Mouse (Mus musculus) forebrain, embryonic 10.5 days (tissue): Measurements from ENCODE around the gene Sh3rf3. TPM values are rescaled to one million over a fixed set of nuclear protein-coding genes. Genes with fewer than 3 reads are reported as not detected.
A peak's percentile ranks its signal among the peaks of the same experiment; 100 is the strongest.

Experiments used
- DNase-seq: peaks from one replicate; pipeline ENCODE4 v3.0.0-alpha.2; 2017; ENCODE audit warnings: low spot score; ENCODE audit errors: extremely low spot score
- H3K27ac ChIP-seq: fragments of 300-500 bp; sonication (generic); 2 replicates; pipeline ENCODE4 v1.5.1; 2016; ENCODE audit warnings: mild to moderate bottlenecking
- H3K27me3 ChIP-seq: fragments of 300-500 bp; sonication (generic); 2 replicates; pipeline ENCODE4 v1.6.1; 2016; ENCODE audit warnings: mild to moderate bottlenecking; ENCODE audit not compliant: poor library complexity, severe bottlenecking
- H3K36me3 ChIP-seq: fragments of 300-500 bp; sonication (generic); replicated peaks from 2 replicates; pipeline ENCODE4 v1.6.1; 2016; ENCODE audit warnings: mild to moderate bottlenecking, moderate library complexity
- H3K4me1 ChIP-seq: fragments of 300-500 bp; sonication (generic); 2 replicates; pipeline ENCODE4 v1.6.1; 2016
- H3K4me3 ChIP-seq: fragments of 300-500 bp; sonication (generic); 2 replicates; pipeline ENCODE4 v1.5.1; 2016; ENCODE audit warnings: mild to moderate bottlenecking, moderate library complexity
- H3K9me3 ChIP-seq: fragments of 300-500 bp; sonication (generic); 2 replicates; pipeline ENCODE4 v1.6.1; 2016; ENCODE audit warnings: mild to moderate bottlenecking, moderate library complexity
- WGBS: fragments of 180-500 bp; shearing (Covaris S2); methylation state at CpG from one replicate; pipeline ENCODE4 v1.1.7; 2016; 5-methylcytosine and 5-hydroxymethylcytosine counted together
- polyA plus RNA-seq: library from polyadenylated mRNA; unstranded; fragments of >200 nt; fragmentation: Nextera tagmentation; extraction: Ambion mirVana; gene quantifications from 2 replicates; pipeline ENCODE4 v1.2.1, GENCODE M21; 2016

The Sh3rf3 gene
- polyA plus RNA-seq = 0.36 and 0.48 TPM in 2 replicates

GRCm38 (mm10) chr10:58813081-58813800 is at the start of gene Sh3rf3:
Gene Sh3rf3 (plus strand): TSS chr10:58813359.
- under 1% methylated on average over 75 of the region's 79 CpGs for WGBS
- peak; percentile 35 for DNase-seq
- Histone ChIP-seq H3K27ac (peak within 1 kb of the TSS; percentile 75), H3K4me1 (peaks cover 25% of the 10 kb centered on the region), H3K4me3 (peak within 1 kb of the TSS; percentile 73), H3K9me3 (no peaks in the 10 kb centered on the region), H3K27me3 (peaks cover 70% of the 10 kb centered on the region), H3K36me3 (no peaks in the 10 kb centered on the region)

- Histone ChIP-seq H3K36me3 (no peaks in the 10 kb centered on the region), H3K9me3 (no peaks in the 10 kb centered on the region), H3K27ac (no peak overlapping the region), H3K4me1 (no peaks in the 10 kb centered on the region), H3K4me3 (no peak overlapping the region), H3K27me3 (no peaks in the 10 kb centered on the region)
- DNase-seq = no peak
- WGBS = 92% methylated on average over 8 of the region's 8 CpGs
Measured at GRCm38 (mm10) chr10:58788486-58789274, 24.5 kb upstream of the Sh3rf3 start.

- Histone ChIP-seq H3K9me3 (no peaks in the 10 kb centered on the region), H3K27me3 (no peaks in the 10 kb centered on the region), H3K4me3 (no peak overlapping the region), H3K4me1 (peaks cover 14% of the 10 kb centered on the region), H3K27ac (no peak overlapping the region), H3K36me3 (no peaks in the 10 kb centered on the region)
- WGBS = 91% methylated on average over 8 of the region's 8 CpGs
- no peak for DNase-seq
Measured at GRCm38 (mm10) chr10:58797555-58797954, 15.6 kb upstream of the Sh3rf3 start.

GRCm38 (mm10) chr10:58798156-58798555 is 15.0 kb upstream of the Sh3rf3 start:
- Histone ChIP-seq H3K4me3 (no peak overlapping the region), H3K4me1 (peaks cover 14% of the 10 kb centered on the region), H3K9me3 (no peaks in the 10 kb centered on the region), H3K27ac (no peak overlapping the region), H3K27me3 (no peaks in the 10 kb centered on the region), H3K36me3 (no peaks in the 10 kb centered on the region)
- no peak for DNase-seq
- 99% methylated on average over 3 of the region's 3 CpGs for WGBS

- WGBS = 62% methylated on average over 21 of the region's 21 CpGs
- Histone ChIP-seq H3K27me3 (no peaks in the 10 kb centered on the region), H3K36me3 (no peaks in the 10 kb centered on the region), H3K4me3 (peak overlapping the region; percentile 20; the same call in 1 of the 2 replicates), H3K4me1 (peaks cover 14% of the 10 kb centered on the region), H3K9me3 (no peaks in the 10 kb centered on the region), H3K27ac (peak overlapping the region; percentile 74)
- no peak for DNase-seq
Measured at GRCm38 (mm10) chr10:58800996-58801433, 12.1 kb upstream of the Sh3rf3 start.

GRCm38 (mm10) chr10:58802391-58802790 is 10.8 kb upstream of the Sh3rf3 start:
- H3K9me3 ChIP-seq = no peaks in the 10 kb centered on the region
- 96% methylated on average over 1 of the region's 1 CpGs for WGBS

GRCm38 (mm10) chr10:58807956-58808355 is 5.2 kb upstream of the Sh3rf3 start:
- no peaks in the 10 kb centered on the region for H3K36me3 ChIP-seq
- DNase-seq = no peak
- H3K27ac ChIP-seq = no peak overlapping the region
- no peaks in the 10 kb centered on the region for H3K9me3 ChIP-seq
- peaks cover 8% of the 10 kb centered on the region for H3K4me1 ChIP-seq
- 74% methylated on average over 3 of the region's 3 CpGs for WGBS
- no peak overlapping the region for H3K4me3 ChIP-seq
- H3K27me3 ChIP-seq = peaks cover 43% of the 10 kb centered on the region

More at GRCm38 (mm10) chr10:58802391-58802790, 10.8 kb upstream of the Sh3rf3 start:
- DNase-seq = no peak
- Histone ChIP-seq H3K27me3 (0 out of 2 replicates have a peak, but pooled peaks cover 3% of the 10 kb centered on the region), H3K27ac (no peak overlapping the region), H3K36me3 (no peaks in the 10 kb centered on the region), H3K4me3 (no peak overlapping the region), H3K4me1 (peaks cover 14% of the 10 kb centered on the region)

- Histone ChIP-seq H3K27me3 (peaks cover 64% of the 10 kb centered on the region), H3K4me1 (peaks cover 25% of the 10 kb centered on the region), H3K9me3 (no peaks in the 10 kb centered on the region), H3K36me3 (no peaks in the 10 kb centered on the region), H3K4me3 (no peak overlapping the region), H3K27ac (no peak overlapping the region)
- 86% methylated on average over 5 of the region's 5 CpGs for WGBS
- no peak for DNase-seq
Measured at GRCm38 (mm10) chr10:58810181-58810580, 3.0 kb upstream of the Sh3rf3 start.

- Histone ChIP-seq H3K27me3 (peaks cover 71% of the 10 kb centered on the region), H3K36me3 (no peaks in the 10 kb centered on the region), H3K4me1 (peaks cover 25% of the 10 kb centered on the region), H3K4me3 (peak overlapping the region; percentile 73), H3K9me3 (no peaks in the 10 kb centered on the region), H3K27ac (peak overlapping the region; percentile 75)
- under 1% methylated on average over 63 of the region's 63 CpGs for WGBS
- peak; percentile 87 for DNase-seq
Measured at GRCm38 (mm10) chr10:58812210-58813080, 714 bp upstream of the Sh3rf3 start.

GRCm38 (mm10) chr10:58813801-58814191 is 637 bp downstream of the Sh3rf3 start:
- peak; percentile 23 for DNase-seq
- Histone ChIP-seq H3K27me3 (peaks cover 66% of the 10 kb centered on the region), H3K27ac (no peak overlapping the region), H3K4me3 (peak overlapping the region; percentile 73), H3K36me3 (no peaks in the 10 kb centered on the region), H3K9me3 (no peaks in the 10 kb centered on the region), H3K4me1 (peaks cover 25% of the 10 kb centered on the region)
- WGBS = under 1% methylated on average over 35 of the region's 35 CpGs

- DNase-seq = no peak
- no peaks in the 10 kb centered on the region for H3K36me3 ChIP-seq
- H3K9me3 ChIP-seq = no peaks in the 10 kb centered on the region
- 34% methylated on average over 7 of the region's 7 CpGs for WGBS
- H3K27ac ChIP-seq = no peak overlapping the region
- peak overlapping the region; percentile 73 for H3K4me3 ChIP-seq
- peaks cover 25% of the 10 kb centered on the region for H3K4me1 ChIP-seq
- peaks cover 62% of the 10 kb centered on the region for H3K27me3 ChIP-seq
Measured at GRCm38 (mm10) chr10:58814486-58814885, 1.3 kb downstream of the Sh3rf3 start.

GRCm38 (mm10) chr10:58824016-58824568 is 10.9 kb downstream of the Sh3rf3 start:
- Histone ChIP-seq H3K27me3 (no peaks in the 10 kb centered on the region), H3K36me3 (no peaks in the 10 kb centered on the region), H3K4me3 (no peak overlapping the region), H3K4me1 (peaks cover 13% of the 10 kb centered on the region), H3K9me3 (no peaks in the 10 kb centered on the region), H3K27ac (no peak overlapping the region)
- DNase-seq = no peak
- WGBS = 39% methylated on average over 7 of the region's 7 CpGs
